Mouse (Mus musculus) liver, embryonic 12.5 days (tissue): ENCODE measurements at regions not wholly inside any gene's neighbourhood (a gene's known extent, or its start where the extent isn't known, plus 50 kb on each side); places are given as distances from the start of the nearest gene placed in this dataset.

Experiments used
- ATAC-seq: fragments of 200-750 bp; cut with Nextera tagmentation; 2 replicates; pipeline ENCODE4 v1.8.0; 2017; ENCODE audit warnings: moderate number of reproducible peaks, mild to moderate bottlenecking, moderate library complexity
- H3K27ac ChIP-seq: fragments of 300-500 bp; sonication (generic); 2 replicates; pipeline ENCODE4 v1.5.1; 2016; ENCODE audit warnings: mild to moderate bottlenecking
- H3K27me3 ChIP-seq: fragments of 300-500 bp; sonication (generic); replicated peaks from 2 replicates; pipeline ENCODE4 v1.6.1; 2016; ENCODE audit warnings: mild to moderate bottlenecking, moderate library complexity
- H3K36me3 ChIP-seq: fragments of 300-500 bp; sonication (generic); 2 replicates; pipeline ENCODE4 v1.6.1; 2016; ENCODE audit warnings: mild to moderate bottlenecking, moderate library complexity
- H3K4me1 ChIP-seq: fragments of 300-500 bp; sonication (generic); 2 replicates; pipeline ENCODE4 v1.6.1; 2016
- H3K4me2 ChIP-seq: fragments of 300-500 bp; sonication (generic); 2 replicates; pipeline ENCODE4 v1.6.1; 2016; ENCODE audit warnings: mild to moderate bottlenecking, moderate library complexity
- H3K4me3 ChIP-seq: fragments of 300-500 bp; sonication (generic); 2 replicates; pipeline ENCODE4 v1.5.1; 2016; ENCODE audit warnings: mild to moderate bottlenecking, moderate library complexity
- H3K9ac ChIP-seq: fragments of 300-500 bp; sonication (generic); 2 replicates; pipeline ENCODE4 v1.6.1; 2016; ENCODE audit warnings: mild to moderate bottlenecking, moderate library complexity
- H3K9me3 ChIP-seq: fragments of 300-500 bp; sonication (generic); replicated peaks from 2 replicates; pipeline ENCODE4 v1.6.1; 2016; ENCODE audit warnings: mild to moderate bottlenecking, moderate library complexity
- WGBS: fragments of 180-500 bp; shearing (Covaris S2); methylation state at CpG from one replicate; pipeline ENCODE4 v1.1.7; 2016; ENCODE audit not compliant: insufficient replicate concordance; 5-methylcytosine and 5-hydroxymethylcytosine counted together

DNA sequence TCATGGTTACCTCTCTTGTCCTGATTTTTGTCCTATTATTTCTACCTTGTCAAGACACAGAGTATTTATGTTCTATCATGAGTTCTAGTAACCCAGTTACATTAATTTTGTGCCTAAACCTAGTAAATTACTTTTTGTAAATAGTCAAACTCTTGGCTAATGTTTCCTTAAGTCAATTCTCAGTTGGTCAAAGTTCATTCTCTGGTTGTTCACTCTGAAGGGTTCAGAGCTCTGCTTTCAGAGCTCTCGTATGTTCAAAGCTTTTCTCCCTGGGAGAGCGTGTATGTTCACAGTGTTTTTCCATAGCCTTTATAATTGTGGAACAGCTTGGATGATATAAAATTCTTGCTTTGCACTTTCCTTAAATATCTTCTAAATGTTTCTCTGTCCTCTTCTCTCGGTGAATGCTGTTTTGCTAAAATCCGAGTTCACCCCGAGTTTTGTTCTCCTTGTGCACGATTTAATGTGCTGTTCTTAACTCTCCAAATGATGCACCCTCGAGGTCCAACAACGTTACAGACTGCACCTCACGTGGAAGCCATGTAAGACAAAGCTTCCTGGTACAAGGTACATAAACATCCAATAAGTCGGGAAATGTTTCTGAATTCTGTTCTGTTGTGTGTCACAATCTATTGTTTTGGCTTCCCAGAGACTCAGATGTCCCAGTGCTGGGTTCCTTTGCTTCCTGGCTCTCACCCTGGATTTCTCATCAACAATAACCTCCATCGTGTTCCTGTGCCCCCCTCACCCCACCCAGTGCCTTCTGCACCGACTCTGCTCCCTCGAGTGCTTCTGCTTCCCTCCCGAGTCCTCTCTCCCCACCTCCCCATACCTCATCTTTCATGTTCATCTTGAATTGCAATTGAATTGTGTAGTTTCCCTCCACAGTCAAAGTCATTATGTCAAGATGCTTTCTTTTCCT, 90.3 kb upstream of the Npas2 start:
- H3K9me3 ChIP-seq = no peaks in the 10 kb centered on the region
- no peaks in the 10 kb centered on the region for H3K27me3 ChIP-seq
- H3K4me3 ChIP-seq = no peak overlapping the region
- H3K27ac ChIP-seq = no peak overlapping the region
- H3K9ac ChIP-seq = no peak overlapping the region
- H3K4me1 ChIP-seq = peaks cover 8% of the 10 kb centered on the region; the same call in 1 of the 2 replicates
- 63% methylated on average over 14 of the region's 14 CpGs for WGBS
- H3K36me3 ChIP-seq = no peaks in the 10 kb centered on the region
- ATAC-seq = no peak
- H3K4me2 ChIP-seq = no peak overlapping the region

- 31% methylated on average over 17 of the region's 17 CpGs for WGBS
- peaks cover 8% of the 10 kb centered on the region; the same call in 1 of the 2 replicates for H3K4me1 ChIP-seq
- no peaks in the 10 kb centered on the region for H3K27me3 ChIP-seq
- H3K27ac ChIP-seq = no peak overlapping the region
- no peak for ATAC-seq
- H3K9ac ChIP-seq = no peak overlapping the region
- no peaks in the 10 kb centered on the region for H3K9me3 ChIP-seq
- H3K36me3 ChIP-seq = no peaks in the 10 kb centered on the region
- H3K4me2 ChIP-seq = no peak overlapping the region
- H3K4me3 ChIP-seq = no peak overlapping the region
Measured at GRCm38 (mm10) chr1:39105546-39106371, 87.8 kb upstream of the Npas2 start.

GRCm38 (mm10) chr1:39106372-39106643, 87.2 kb upstream of the Npas2 start:
- no peaks in the 10 kb centered on the region for H3K9me3 ChIP-seq
- no peak for ATAC-seq
- 74% methylated on average over 4 of the region's 4 CpGs for whole genome bisulfite sequencing
- no peaks in the 10 kb centered on the region for H3K36me3 ChIP-seq
- H3K9ac ChIP-seq = no peak overlapping the region
- no peak overlapping the region for H3K4me3 ChIP-seq
- H3K4me1 ChIP-seq = peaks cover 8% of the 10 kb centered on the region; the same call in 1 of the 2 replicates
- no peaks in the 10 kb centered on the region for H3K27me3 ChIP-seq
- no peak overlapping the region for H3K4me2 ChIP-seq
- H3K27ac ChIP-seq = no peak overlapping the region

DNA sequence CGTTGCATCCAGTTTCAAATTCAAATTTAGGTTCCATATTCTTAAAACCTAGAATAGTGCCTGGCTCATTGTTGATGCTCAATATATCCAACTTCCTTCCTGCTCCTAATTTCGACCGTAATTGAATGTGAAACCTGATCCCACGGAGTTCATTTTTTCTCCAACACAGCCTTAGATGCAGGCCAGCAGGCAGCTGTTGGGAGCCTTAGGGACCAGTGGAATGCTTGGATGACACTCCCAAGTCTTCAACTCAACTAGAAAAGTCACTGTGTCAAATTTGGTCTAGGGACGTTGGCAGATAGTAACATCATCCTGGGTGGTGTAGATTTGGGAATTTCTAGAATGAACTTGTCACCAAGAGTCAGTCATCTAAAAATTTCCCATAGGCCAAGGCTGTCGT, 86.9 kb upstream of the Npas2 start:
- Histone ChIP-seq H3K4me1 (peaks cover 8% of the 10 kb centered on the region; the same call in 1 of the 2 replicates), H3K4me3 (no peak overlapping the region), H3K4me2 (no peak overlapping the region), H3K27me3 (no peaks in the 10 kb centered on the region), H3K36me3 (no peaks in the 10 kb centered on the region), H3K9ac (no peak overlapping the region), H3K9me3 (no peaks in the 10 kb centered on the region), H3K27ac (no peak overlapping the region)
- 67% methylated on average over 6 of the region's 6 CpGs for whole genome bisulfite sequencing
- ATAC-seq = no peak

DNA sequence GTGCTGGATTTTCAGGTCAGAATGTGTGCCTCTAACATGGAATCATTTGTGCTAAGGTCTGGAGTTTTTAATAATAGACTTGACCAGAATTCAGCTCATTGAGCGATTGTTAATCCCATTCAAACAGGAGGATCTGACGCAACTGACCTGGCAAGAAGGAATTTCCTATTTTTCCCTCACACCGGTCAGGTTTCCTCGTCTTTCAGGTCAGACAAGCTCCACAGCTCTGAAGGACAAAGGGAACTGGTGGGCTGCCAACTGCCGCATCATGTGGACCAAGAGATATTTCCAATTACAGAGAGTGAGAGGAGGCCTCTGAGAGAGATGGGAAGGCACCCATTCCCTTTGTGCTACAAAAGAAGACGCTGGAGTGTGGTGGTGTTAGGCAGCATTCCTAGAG, 77.2 kb upstream of the Npas2 start:
- Histone ChIP-seq H3K4me2 (no peak overlapping the region), H3K9ac (no peak overlapping the region), H3K27me3 (no peaks in the 10 kb centered on the region), H3K4me1 (no peaks in the 10 kb centered on the region), H3K9me3 (no peaks in the 10 kb centered on the region), H3K27ac (no peak overlapping the region), H3K4me3 (no peak overlapping the region), H3K36me3 (no peaks in the 10 kb centered on the region)
- ATAC-seq = no peak
- WGBS = 78% methylated on average over 6 of the region's 6 CpGs

- 43% methylated on average over 8 of the region's 8 CpGs for WGBS
- Histone ChIP-seq H3K27me3 (no peaks in the 10 kb centered on the region), H3K9me3 (0 out of 2 replicates have a peak, but pooled peaks cover 6% of the 10 kb centered on the region), H3K36me3 (no peaks in the 10 kb centered on the region), H3K9ac (no peak overlapping the region), H3K27ac (no peak overlapping the region), H3K4me3 (no peak overlapping the region), H3K4me2 (peak overlapping the region; percentile 14), H3K4me1 (peaks cover 11% of the 10 kb centered on the region)
- ATAC-seq = no peak
Measured at GRCm38 (mm10) chr1:39122316-39123015, 71.1 kb upstream of the Npas2 start.

DNA sequence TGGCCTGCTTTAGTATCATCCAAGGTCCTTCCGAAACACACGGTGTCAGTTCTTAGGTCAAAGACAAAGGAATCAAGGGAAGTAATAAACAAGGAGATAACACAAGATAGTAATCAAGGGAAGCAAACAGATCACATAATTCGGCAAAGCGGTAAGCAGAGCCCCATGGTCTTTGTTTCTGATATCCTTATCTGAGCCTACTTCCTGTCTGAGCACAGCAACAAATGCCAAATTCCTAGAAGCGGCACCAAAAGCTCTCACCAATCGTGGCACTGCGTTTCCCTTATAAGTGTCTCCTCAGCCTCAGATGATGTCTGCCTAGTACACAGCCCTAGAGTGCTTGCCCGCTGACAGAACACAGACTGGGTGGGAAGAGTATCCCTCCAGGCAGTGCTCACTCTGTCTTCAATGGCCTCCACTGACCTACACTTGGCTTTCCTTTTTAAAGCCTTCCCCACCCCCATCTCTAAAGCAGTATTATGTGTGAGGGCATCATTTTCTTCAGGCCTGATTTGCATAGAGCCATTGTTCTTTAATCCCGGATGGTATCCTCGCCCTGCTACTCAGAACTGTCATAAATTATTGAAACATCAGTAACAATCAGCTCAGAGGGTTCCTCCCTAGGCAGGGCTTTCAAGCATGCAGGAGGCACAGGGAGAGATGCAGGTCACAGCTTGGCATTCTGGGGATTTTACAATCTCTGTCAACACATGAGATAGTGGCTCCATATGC, 70.3 kb upstream of the Npas2 start:
- peak overlapping the region; percentile 14; the same call in 1 of the 2 replicates for H3K4me2 ChIP-seq
- H3K9me3 ChIP-seq = 0 out of 2 replicates have a peak, but pooled peaks cover 6% of the 10 kb centered on the region
- H3K4me1 ChIP-seq = peaks cover 11% of the 10 kb centered on the region
- no peak overlapping the region for H3K4me3 ChIP-seq
- no peak overlapping the region for H3K27ac ChIP-seq
- H3K36me3 ChIP-seq = no peaks in the 10 kb centered on the region
- no peak overlapping the region for H3K9ac ChIP-seq
- 18% methylated on average over 10 of the region's 10 CpGs for WGBS
- no peak for ATAC-seq
- H3K27me3 ChIP-seq = no peaks in the 10 kb centered on the region

GRCm38 (mm10) chr1:39123813-39124146, 69.8 kb upstream of the Npas2 start:
- Histone ChIP-seq H3K9me3 (0 out of 2 replicates have a peak, but pooled peaks cover 6% of the 10 kb centered on the region), H3K27ac (no peak overlapping the region), H3K36me3 (no peaks in the 10 kb centered on the region), H3K9ac (no peak overlapping the region), H3K4me2 (no peak overlapping the region), H3K27me3 (no peaks in the 10 kb centered on the region), H3K4me1 (peaks cover 11% of the 10 kb centered on the region), H3K4me3 (no peak overlapping the region)
- 60% methylated on average over 2 of the region's 2 CpGs for WGBS
- no peak for ATAC-seq

- Histone ChIP-seq H3K27ac (no peak overlapping the region), H3K4me2 (no peak overlapping the region), H3K9ac (no peak overlapping the region), H3K4me3 (no peak overlapping the region), H3K36me3 (no peaks in the 10 kb centered on the region), H3K9me3 (0 out of 2 replicates have a peak, but pooled peaks cover 8% of the 10 kb centered on the region), H3K4me1 (no peaks in the 10 kb centered on the region), H3K27me3 (no peaks in the 10 kb centered on the region)
- ATAC-seq = no peak
- 67% methylated on average over 2 of the region's 2 CpGs for WGBS
Measured at GRCm38 (mm10) chr1:39134521-39134920, 59.0 kb upstream of the Npas2 start.

GRCm38 (mm10) chr1:39143054-39143453, 50.5 kb upstream of the Npas2 start:
- H3K4me1 ChIP-seq = no peaks in the 10 kb centered on the region
- H3K27me3 ChIP-seq = no peaks in the 10 kb centered on the region
- H3K27ac ChIP-seq = no peak overlapping the region
- H3K9ac ChIP-seq = no peak overlapping the region
- H3K36me3 ChIP-seq = no peaks in the 10 kb centered on the region
- no peak overlapping the region for H3K4me3 ChIP-seq
- WGBS = 68% methylated on average over 2 of the region's 2 CpGs
- no peak for ATAC-seq
- no peak overlapping the region for H3K4me2 ChIP-seq
- 0 out of 2 replicates have a peak, but pooled peaks cover 6% of the 10 kb centered on the region for H3K9me3 ChIP-seq

GRCm38 (mm10) chr1:39143626-39144025, 49.9 kb upstream of the Npas2 start:
- Histone ChIP-seq H3K9ac (no peak overlapping the region), H3K4me1 (no peaks in the 10 kb centered on the region), H3K4me3 (no peak overlapping the region), H3K27ac (no peak overlapping the region), H3K4me2 (no peak overlapping the region), H3K36me3 (no peaks in the 10 kb centered on the region), H3K9me3 (0 out of 2 replicates have a peak, but pooled peaks cover under 1% of the 10 kb centered on the region), H3K27me3 (no peaks in the 10 kb centered on the region)
- 71% methylated on average over 5 of the region's 5 CpGs for WGBS
- ATAC-seq = no peak
